Mouse (Mus musculus): ENCODE measurements around the gene Tmem26.

DNA sequence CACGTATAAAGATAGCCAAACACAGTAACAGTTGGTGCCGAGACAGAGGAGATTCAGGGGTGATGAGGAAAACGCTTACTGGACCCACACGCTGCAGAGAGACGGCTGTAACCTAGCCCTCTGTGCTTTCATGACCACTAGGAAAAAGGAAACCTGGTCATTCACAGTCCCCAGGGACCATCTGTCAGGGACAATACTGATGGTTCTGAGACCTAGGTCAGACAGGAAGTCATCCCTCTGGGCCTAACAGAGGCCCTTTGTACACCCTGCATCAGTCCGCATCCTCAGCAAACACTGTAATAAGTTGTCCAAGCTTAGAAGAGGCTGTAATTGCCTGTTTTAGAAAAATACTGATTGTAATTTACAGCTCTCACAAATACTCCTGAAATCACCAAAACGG is 76.4 kb downstream of the Tmem26 start:
- TF ChIP-seq CTCF (IDR thresholded peaks at IDR 0.05; ENCODE audit: low read depth) (no peak), EP300 (IDR thresholded peaks at IDR 0.05; ENCODE audit: low read depth) (no peak)
